ENCODE assay signal across 18 mouse cellular contexts in the genomic region with DNA sequence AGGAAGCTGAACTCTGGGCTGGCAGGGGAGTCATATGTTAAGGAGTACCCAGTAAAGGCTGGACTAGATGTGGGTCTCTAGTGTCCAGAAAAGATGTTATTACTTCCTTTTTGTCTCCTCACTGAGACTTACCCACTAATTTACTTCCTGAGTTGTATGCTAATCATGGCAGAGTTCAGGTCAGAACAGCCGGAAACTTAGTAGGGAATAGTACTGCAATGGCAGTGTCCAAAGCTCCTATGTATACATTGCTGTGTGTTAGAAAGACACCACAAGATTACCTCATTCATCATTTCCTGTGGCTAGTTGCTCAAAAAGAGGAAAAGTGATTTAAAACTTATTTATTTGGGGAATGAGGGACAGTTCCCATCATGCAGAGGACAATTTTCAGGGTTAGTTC. TPM values are rescaled to one million over a fixed set of nuclear protein-coding genes. Genes with fewer than 3 reads are reported as not detected.
"Had no signal": no experiment of that assay in that cellular context is flagged by ENCODE, and none has a peak within 500 bp of the region (broad histone marks: within the 10 kb centered on the region; RNA-seq: fewer than 3 reads in every experiment).

No protein-coding gene starts in this region.

- ATAC-seq: midbrain, embryonic 13.5 days; midbrain, embryonic 15.5 days had no signal

- H3K27ac ChIP-seq: midbrain, embryonic 13.5 days; midbrain, embryonic 15.5 days; neural tube, embryonic 13.5 days; neural tube, embryonic 15.5 days; stomach, embryonic 15.5 days; stomach, postnatal 0 days had no signal

- H3K4me1 ChIP-seq: midbrain, embryonic 13.5 days; midbrain, embryonic 15.5 days; neural tube, embryonic 13.5 days; stomach, embryonic 15.5 days had no signal

- H3K4me3 ChIP-seq: megakaryocyte, embryonic 14.5 days; midbrain, embryonic 13.5 days; midbrain, embryonic 15.5 days; myocyte; neural tube, embryonic 13.5 days; neural tube, embryonic 15.5 days; stomach, embryonic 15.5 days had no signal

- DNase-seq: lung, adult 18-20 months; lung, embryonic 14.5 days; lung, postnatal 10 days; lung, postnatal 4 days; retina, postnatal 1 day; right cerebral cortex, adult 18-20 months; thymus, adult 2 months; thymus, postnatal 25 days; thymus, postnatal 4 days had no signal

RNA-seq across cellular contexts. Expression of gene Kcnip1, which starts 32.1 kb away (rescaled TPM):
- polyA plus RNA-seq: myocyte; spleen, adult 2 months had no signal
